Mouse (Mus musculus) ES-E14 (cell line): Measurements from ENCODE around the gene Pkmyt1.

Source experiments
- CHD2 ChIP-seq: IDR thresholded peaks from 2 replicates; pipeline ENCODE4 v1.6.1; 2014; ENCODE audit warnings: mild to moderate bottlenecking, low read depth, low read length, inconsistent platforms
- ZNF384 ChIP-seq: IDR thresholded peaks from 2 replicates; pipeline ENCODE4 v1.6.1; 2012; ENCODE audit warnings: low read depth, low read length, inconsistent platforms

GRCm38 (mm10) chr17:23747471-23747870 is 21.3 kb downstream of the Pkmyt1 start:
- TF ChIP-seq ZNF384 (no peak), CHD2 (no peak)
